Mouse (Mus musculus) lung, embryonic 15.5 days (tissue): ENCODE data around the gene Galnt14. TPM values are rescaled to one million over a fixed set of nuclear protein-coding genes. Genes with fewer than 3 reads are reported as not detected.

ENCODE experiments used
- ATAC-seq: fragments of 200-750 bp; cut with Nextera tagmentation; 2 replicates; pipeline ENCODE4 v1.8.0; 2017; ENCODE audit warnings: moderate number of reproducible peaks, borderline replicate concordance; ENCODE audit not compliant: low FRiP score, low TSS enrichment; ENCODE audit errors: extremely low read depth
- H3K27ac ChIP-seq: fragments of 300-500 bp; sonication (generic); 2 replicates; pipeline ENCODE4 v1.5.1; 2015; ENCODE audit warnings: moderate library complexity, mild to moderate bottlenecking, inconsistent platforms
- H3K27me3 ChIP-seq: fragments of 300-500 bp; sonication (generic); 2 replicates; pipeline ENCODE4 v1.6.1; 2015; ENCODE audit warnings: inconsistent platforms
- H3K36me3 ChIP-seq: fragments of 300-500 bp; sonication (generic); 2 replicates; pipeline ENCODE4 v1.6.1; 2015; ENCODE audit warnings: inconsistent platforms
- H3K4me1 ChIP-seq: fragments of 300-500 bp; sonication (generic); 2 replicates; pipeline ENCODE4 v1.6.1; 2015; ENCODE audit warnings: inconsistent platforms
- H3K4me2 ChIP-seq: fragments of 300-500 bp; sonication (generic); 2 replicates; pipeline ENCODE4 v1.6.1; 2015; ENCODE audit warnings: inconsistent platforms, mild to moderate bottlenecking, moderate library complexity
- H3K4me3 ChIP-seq: fragments of 300-500 bp; sonication (generic); 2 replicates; pipeline ENCODE4 v1.5.1; 2015; ENCODE audit warnings: mild to moderate bottlenecking, inconsistent platforms
- H3K9ac ChIP-seq: fragments of 300-500 bp; sonication (generic); 2 replicates; pipeline ENCODE4 v1.6.1; 2015; ENCODE audit warnings: inconsistent platforms
- H3K9me3 ChIP-seq: fragments of 300-500 bp; sonication (generic); 2 replicates; pipeline ENCODE4 v1.6.1; 2016; ENCODE audit warnings: inconsistent platforms
- WGBS: fragments of 180-500 bp; shearing (Covaris S2); methylation state at CpG from one replicate; pipeline ENCODE4 v1.1.7; 2015; 5-methylcytosine and 5-hydroxymethylcytosine counted together
- polyA plus RNA-seq: library from polyadenylated mRNA; unstranded; fragments of >200 nt; fragmentation: Nextera tagmentation; extraction: Ambion mirVana; gene quantifications from 2 replicates; pipeline ENCODE4 v1.2.1, GENCODE M21; 2015

Galnt14 gene
- polyA plus RNA-seq, 1 experiment from 2014 or later, result 0.15 TPM

GRCm38 (mm10) chr17:73557101-73557500, 153.2 kb downstream of the Galnt14 start:
- Histone ChIP-seq H3K4me1 (no peaks in the 10 kb centered on the region), H3K27me3 (no peaks in the 10 kb centered on the region), H3K9me3 (no peaks in the 10 kb centered on the region), H3K9ac (no peak overlapping the region), H3K4me2 (no peak overlapping the region), H3K36me3 (no peaks in the 10 kb centered on the region), H3K27ac (no peak overlapping the region), H3K4me3 (no peak overlapping the region)
- no peak for ATAC-seq
- 74% methylated on average over 3 of the region's 3 CpGs for WGBS

GRCm38 (mm10) chr17:73556436-73556835, 153.8 kb downstream of the Galnt14 start:
- Histone ChIP-seq H3K36me3 (no peaks in the 10 kb centered on the region), H3K4me1 (no peaks in the 10 kb centered on the region), H3K9me3 (no peaks in the 10 kb centered on the region), H3K9ac (no peak overlapping the region), H3K27me3 (no peaks in the 10 kb centered on the region), H3K4me3 (no peak overlapping the region), H3K4me2 (no peak overlapping the region), H3K27ac (no peak overlapping the region)
- WGBS, result 86% methylated on average over 2 of the region's 2 CpGs
- ATAC-seq, result no peak

GRCm38 (mm10) chr17:73554668-73555067, 155.6 kb downstream of the Galnt14 start:
- no peaks in the 10 kb centered on the region for H3K36me3 ChIP-seq
- 78% methylated on average over 4 of the region's 4 CpGs for WGBS

GRCm38 (mm10) chr17:73548783-73549566, 161.3 kb downstream of the Galnt14 start:
- Histone ChIP-seq H3K27ac (no peak overlapping the region), H3K4me3 (no peak overlapping the region), H3K9ac (no peak overlapping the region), H3K27me3 (no peaks in the 10 kb centered on the region), H3K4me1 (no peaks in the 10 kb centered on the region), H3K9me3 (no peaks in the 10 kb centered on the region), H3K36me3 (no peaks in the 10 kb centered on the region), H3K4me2 (no peak overlapping the region)
- ATAC-seq, result no peak
- WGBS, result 62% methylated on average over 12 of the region's 12 CpGs

More at GRCm38 (mm10) chr17:73554668-73555067, 155.6 kb downstream of the Galnt14 start:
- no peak overlapping the region for H3K27ac ChIP-seq
- no peak overlapping the region for H3K4me3 ChIP-seq
- H3K27me3 ChIP-seq, result no peaks in the 10 kb centered on the region
- H3K9me3 ChIP-seq, result no peaks in the 10 kb centered on the region
- H3K4me2 ChIP-seq, result no peak overlapping the region
- ATAC-seq, result no peak
- H3K4me1 ChIP-seq, result no peaks in the 10 kb centered on the region
- H3K9ac ChIP-seq, result no peak overlapping the region

GRCm38 (mm10) chr17:73548119-73548518, 162.1 kb downstream of the Galnt14 start:
- Histone ChIP-seq H3K4me1 (no peaks in the 10 kb centered on the region), H3K9ac (no peak overlapping the region), H3K9me3 (no peaks in the 10 kb centered on the region), H3K4me3 (no peak overlapping the region), H3K4me2 (no peak overlapping the region), H3K36me3 (no peaks in the 10 kb centered on the region), H3K27me3 (no peaks in the 10 kb centered on the region), H3K27ac (no peak overlapping the region)
- whole genome bisulfite sequencing, result 33% methylated on average over 7 of the region's 7 CpGs
- no peak for ATAC-seq

- ATAC-seq, result no peak
Observed at GRCm38 (mm10) chr17:73547483-73547882, 162.8 kb downstream of the Galnt14 start.

GRCm38 (mm10) chr17:73541911-73542310, 168.3 kb downstream of the Galnt14 start:
- no peaks in the 10 kb centered on the region for H3K4me1 ChIP-seq
- H3K9me3 ChIP-seq, result no peaks in the 10 kb centered on the region
- H3K9ac ChIP-seq, result no peak overlapping the region
- no peak overlapping the region for H3K27ac ChIP-seq
- ATAC-seq, result no peak
- no peaks in the 10 kb centered on the region for H3K36me3 ChIP-seq
- H3K27me3 ChIP-seq, result no peaks in the 10 kb centered on the region
- no peak overlapping the region for H3K4me3 ChIP-seq
- H3K4me2 ChIP-seq, result no peak overlapping the region
- 73% methylated on average over 9 of the region's 9 CpGs for WGBS

More at GRCm38 (mm10) chr17:73547483-73547882, 162.8 kb downstream of the Galnt14 start:
- Histone ChIP-seq H3K36me3 (no peaks in the 10 kb centered on the region), H3K9me3 (no peaks in the 10 kb centered on the region), H3K4me1 (no peaks in the 10 kb centered on the region), H3K27me3 (no peaks in the 10 kb centered on the region), H3K9ac (no peak overlapping the region), H3K4me3 (no peak overlapping the region), H3K27ac (no peak overlapping the region), H3K4me2 (no peak overlapping the region)
- 55% methylated on average over 2 of the region's 2 CpGs for WGBS

- no peaks in the 10 kb centered on the region for H3K4me1 ChIP-seq
- 15% methylated on average over 1 of the region's 1 CpGs for WGBS
- no peaks in the 10 kb centered on the region for H3K27me3 ChIP-seq
- H3K9ac ChIP-seq, result no peak overlapping the region
- ATAC-seq, result no peak
- H3K36me3 ChIP-seq, result no peaks in the 10 kb centered on the region
- H3K27ac ChIP-seq, result no peak overlapping the region
- H3K9me3 ChIP-seq, result no peaks in the 10 kb centered on the region
- H3K4me3 ChIP-seq, result no peak overlapping the region
- no peak overlapping the region for H3K4me2 ChIP-seq
Observed at GRCm38 (mm10) chr17:73541233-73541570, 169.1 kb downstream of the Galnt14 start.

GRCm38 (mm10) chr17:73540409-73541232, 169.6 kb downstream of the Galnt14 start:
- Histone ChIP-seq H3K27me3 (no peaks in the 10 kb centered on the region), H3K36me3 (no peaks in the 10 kb centered on the region), H3K4me2 (no peak overlapping the region), H3K27ac (no peak overlapping the region), H3K9ac (no peak overlapping the region), H3K9me3 (no peaks in the 10 kb centered on the region), H3K4me3 (no peak overlapping the region), H3K4me1 (no peaks in the 10 kb centered on the region)
- no peak for ATAC-seq
- 32% methylated on average over 14 of the region's 14 CpGs for WGBS

GRCm38 (mm10) chr17:73531896-73532295, 178.4 kb downstream of the Galnt14 start:
- H3K9me3 ChIP-seq, result no peaks in the 10 kb centered on the region
- no peaks in the 10 kb centered on the region for H3K4me1 ChIP-seq

GRCm38 (mm10) chr17:73522169-73522568, 188.1 kb downstream of the Galnt14 start:
- Histone ChIP-seq H3K27me3 (no peaks in the 10 kb centered on the region), H3K4me2 (no peak overlapping the region), H3K36me3 (no peaks in the 10 kb centered on the region), H3K4me1 (no peaks in the 10 kb centered on the region), H3K4me3 (no peak overlapping the region), H3K27ac (no peak overlapping the region), H3K9ac (no peak overlapping the region), H3K9me3 (no peaks in the 10 kb centered on the region)
- no peak for ATAC-seq
- WGBS, result 83% methylated on average over 7 of the region's 7 CpGs

More at GRCm38 (mm10) chr17:73531896-73532295, 178.4 kb downstream of the Galnt14 start:
- Histone ChIP-seq H3K9ac (no peak overlapping the region), H3K4me3 (no peak overlapping the region), H3K36me3 (no peaks in the 10 kb centered on the region), H3K27ac (no peak overlapping the region), H3K27me3 (no peaks in the 10 kb centered on the region), H3K4me2 (no peak overlapping the region)
- no peak for ATAC-seq
- 73% methylated on average over 2 of the region's 2 CpGs for WGBS

- no peaks in the 10 kb centered on the region for H3K27me3 ChIP-seq
- H3K4me2 ChIP-seq, result no peak overlapping the region
- ATAC-seq, result no peak
- H3K36me3 ChIP-seq, result no peaks in the 10 kb centered on the region
- no peak overlapping the region for H3K27ac ChIP-seq
- no peaks in the 10 kb centered on the region for H3K4me1 ChIP-seq
- no peak overlapping the region for H3K9ac ChIP-seq
- no peak overlapping the region for H3K4me3 ChIP-seq
- H3K9me3 ChIP-seq, result no peaks in the 10 kb centered on the region
- 76% methylated on average over 5 of the region's 5 CpGs for WGBS
Observed at GRCm38 (mm10) chr17:73519350-73519749, 190.9 kb downstream of the Galnt14 start.
